Mouse (Mus musculus) NIH3T3 (cell line): Measurements from ENCODE around the gene Cnih3.

Experiments
- DNase-seq: peaks from one replicate; pipeline ENCODE4 v3.0.0-alpha.2; 2012; ENCODE audit warnings: low read depth

Cnih3 gene

DNA sequence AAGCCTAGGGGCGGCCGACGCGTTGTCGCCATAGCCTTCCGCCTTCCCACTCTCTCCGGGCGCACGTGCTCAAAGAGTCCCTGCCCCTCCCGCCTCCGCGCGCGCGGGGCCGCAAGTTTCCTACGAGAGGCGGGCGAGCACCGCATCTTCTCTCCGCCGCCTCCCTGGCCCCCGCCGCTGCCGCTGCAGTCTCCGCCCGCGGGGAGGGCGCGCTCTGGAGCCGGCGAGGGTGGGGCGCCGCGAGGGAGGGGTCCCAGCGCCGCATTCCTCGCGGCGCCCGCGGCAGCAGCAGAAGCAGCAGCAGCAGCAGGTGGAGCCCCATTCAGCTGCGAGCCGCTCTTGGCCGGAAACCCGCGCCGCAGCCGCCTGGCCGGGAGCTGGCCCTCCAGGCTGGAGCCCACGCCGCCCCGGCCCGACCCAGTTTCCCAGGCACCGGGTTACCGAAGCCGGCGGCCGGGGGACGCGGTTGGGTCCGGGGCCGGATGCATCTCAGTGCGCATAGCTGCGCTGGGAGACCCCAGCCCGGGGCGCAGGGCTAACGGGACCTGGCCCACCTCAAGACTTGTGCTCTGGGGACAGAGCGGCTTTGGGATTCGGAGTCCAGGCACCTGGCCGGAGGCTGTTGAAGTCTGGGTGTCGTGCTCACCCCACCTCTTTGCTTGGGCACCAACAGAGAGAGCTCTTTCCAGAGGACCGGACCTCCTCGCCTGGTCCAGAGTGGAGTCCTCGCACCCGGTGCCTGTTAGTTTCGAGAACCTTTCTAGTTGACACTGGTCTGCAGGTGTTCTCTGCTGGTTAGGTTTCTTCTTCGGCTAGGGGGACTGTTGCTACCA lies at the start of gene Cnih3:
Cnih3 (plus strand) TSS at position 262 of the 833 bp plus-strand sequence.
- no peak for DNase-seq

GRCm38 (mm10) chr1:181307981-181308380 lies 44.4 kb upstream of the Cnih3 start:
- DNase-seq: peak; percentile 33

GRCm38 (mm10) chr1:181310712-181311111 lies 41.7 kb upstream of the Cnih3 start:
- no peak for DNase-seq

GRCm38 (mm10) chr1:181312115-181313045 lies 40.0 kb upstream of the Cnih3 start:
- DNase-seq: no peak

GRCm38 (mm10) chr1:181313046-181313415 lies 39.4 kb upstream of the Cnih3 start:
- no peak for DNase-seq

DNA sequence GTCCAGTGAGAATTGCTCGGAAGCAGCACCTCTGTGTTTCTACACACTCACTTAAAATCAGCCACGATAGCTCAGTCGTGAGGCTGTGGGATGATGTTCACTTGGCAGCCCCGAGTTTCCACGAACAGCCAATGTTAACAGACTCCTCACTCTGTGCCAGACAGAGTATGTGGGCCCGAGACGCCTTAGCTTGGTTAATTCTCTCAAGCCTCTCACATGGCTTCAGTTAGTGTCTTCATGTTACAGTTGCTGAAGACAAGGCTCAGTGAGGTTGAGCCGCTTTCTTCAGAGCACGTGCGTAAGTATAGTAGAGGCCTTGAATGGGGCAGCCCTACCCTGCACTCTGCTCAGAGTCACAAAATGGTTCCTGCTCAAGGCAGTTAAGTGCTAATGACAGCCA lies 38.1 kb upstream of the Cnih3 start:
- DNase-seq: no peak

GRCm38 (mm10) chr1:181315350-181315749 lies 37.1 kb upstream of the Cnih3 start:
- no peak for DNase-seq

DNA sequence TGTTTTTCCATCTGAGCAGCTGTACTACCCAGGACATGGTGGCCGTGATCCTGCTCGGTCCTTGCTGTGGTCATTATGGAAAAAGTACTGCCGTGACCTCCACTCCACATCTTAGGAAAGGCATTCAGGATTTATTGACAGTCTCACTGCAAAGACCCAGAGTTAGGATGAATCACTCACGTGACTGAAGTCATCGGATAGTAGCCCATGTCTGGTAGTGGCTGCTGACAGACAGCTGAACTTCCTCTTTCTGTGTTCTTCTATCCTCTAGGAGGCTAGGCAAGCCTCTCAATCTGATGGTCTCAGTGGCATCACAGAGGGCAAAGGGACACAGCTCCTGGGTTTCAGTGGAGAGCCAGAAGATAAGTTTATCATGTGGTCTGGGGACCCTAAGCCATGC lies 35.9 kb upstream of the Cnih3 start:
- no peak for DNase-seq

DNA sequence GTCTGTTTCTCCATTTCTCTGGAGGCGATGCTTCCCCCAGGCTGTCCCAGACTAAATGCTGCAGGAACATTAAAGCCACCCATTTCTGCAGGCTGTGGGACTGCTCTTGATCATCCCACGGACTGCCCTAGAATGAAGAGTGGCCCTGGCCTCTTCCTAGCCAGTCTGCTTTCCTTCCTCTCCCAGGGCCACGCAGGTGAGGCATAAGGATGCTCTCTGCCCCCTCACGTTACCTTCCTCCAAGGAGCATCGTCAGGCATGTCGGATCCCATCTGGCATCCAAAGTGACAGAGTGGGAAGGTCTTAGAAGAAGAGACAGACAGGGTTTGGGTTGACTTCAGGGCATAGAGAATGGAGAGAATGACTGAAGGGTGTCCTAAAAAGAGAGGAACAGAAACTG lies 33.0 kb upstream of the Cnih3 start:
- no peak for DNase-seq

DNA sequence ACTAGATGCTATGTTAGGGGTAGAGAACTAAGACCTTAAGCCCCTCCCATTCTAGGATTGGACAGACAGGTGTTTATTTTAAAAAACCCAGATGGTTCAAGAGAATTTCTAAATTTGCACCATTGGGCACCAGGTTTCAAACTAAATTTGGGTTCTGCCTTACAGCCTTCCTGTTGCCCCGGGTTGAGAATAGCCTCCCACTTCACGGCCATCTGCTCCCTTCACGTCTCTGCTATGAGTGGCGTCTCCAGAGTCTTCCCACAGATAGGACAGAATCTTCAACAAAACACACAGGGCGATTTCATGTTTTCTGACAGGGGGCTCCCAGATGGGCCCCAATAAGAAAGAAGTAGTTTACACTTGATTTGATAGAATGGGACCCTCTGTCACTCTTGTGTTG lies 31.3 kb upstream of the Cnih3 start:
- DNase-seq: no peak

DNA sequence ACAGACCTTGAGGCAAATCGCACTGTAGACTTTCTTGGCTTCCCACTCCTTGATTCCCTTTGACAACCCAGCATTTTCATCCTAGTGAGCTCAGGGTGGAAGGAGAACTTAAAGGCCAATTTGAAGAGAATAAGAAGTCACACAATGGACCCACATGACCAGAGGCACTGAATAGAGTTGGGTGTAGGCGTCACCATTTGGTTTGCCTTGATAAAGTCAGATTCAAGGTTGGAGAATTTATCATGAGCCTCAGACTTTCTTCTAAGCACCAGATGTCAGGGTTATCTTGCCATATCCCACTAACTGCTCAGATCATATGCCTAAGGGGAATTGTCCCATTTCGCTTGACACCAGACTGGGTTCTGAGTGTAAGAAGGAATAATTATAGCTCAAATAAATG lies 29.3 kb upstream of the Cnih3 start:
- DNase-seq: no peak

DNA sequence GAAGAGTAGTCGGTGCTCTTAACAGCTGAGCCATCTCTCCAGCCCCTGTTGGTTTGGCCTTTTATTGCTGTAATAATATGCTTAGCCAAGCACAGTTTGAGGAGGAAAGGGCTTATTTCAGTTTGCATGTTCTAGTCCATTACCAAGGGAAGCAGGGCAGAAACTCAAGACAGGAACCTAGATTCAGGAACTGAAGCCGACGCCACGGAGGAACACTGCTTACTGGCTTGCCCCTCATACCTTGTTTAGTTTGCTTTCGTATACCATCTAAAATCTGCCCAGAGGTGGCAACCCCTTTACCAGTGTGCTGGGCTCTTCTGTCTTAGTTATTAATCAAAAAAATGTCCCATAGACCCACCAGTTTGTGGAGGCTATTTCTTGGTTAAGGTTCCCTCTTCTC lies 25.3 kb upstream of the Cnih3 start:
- no peak for DNase-seq

DNA sequence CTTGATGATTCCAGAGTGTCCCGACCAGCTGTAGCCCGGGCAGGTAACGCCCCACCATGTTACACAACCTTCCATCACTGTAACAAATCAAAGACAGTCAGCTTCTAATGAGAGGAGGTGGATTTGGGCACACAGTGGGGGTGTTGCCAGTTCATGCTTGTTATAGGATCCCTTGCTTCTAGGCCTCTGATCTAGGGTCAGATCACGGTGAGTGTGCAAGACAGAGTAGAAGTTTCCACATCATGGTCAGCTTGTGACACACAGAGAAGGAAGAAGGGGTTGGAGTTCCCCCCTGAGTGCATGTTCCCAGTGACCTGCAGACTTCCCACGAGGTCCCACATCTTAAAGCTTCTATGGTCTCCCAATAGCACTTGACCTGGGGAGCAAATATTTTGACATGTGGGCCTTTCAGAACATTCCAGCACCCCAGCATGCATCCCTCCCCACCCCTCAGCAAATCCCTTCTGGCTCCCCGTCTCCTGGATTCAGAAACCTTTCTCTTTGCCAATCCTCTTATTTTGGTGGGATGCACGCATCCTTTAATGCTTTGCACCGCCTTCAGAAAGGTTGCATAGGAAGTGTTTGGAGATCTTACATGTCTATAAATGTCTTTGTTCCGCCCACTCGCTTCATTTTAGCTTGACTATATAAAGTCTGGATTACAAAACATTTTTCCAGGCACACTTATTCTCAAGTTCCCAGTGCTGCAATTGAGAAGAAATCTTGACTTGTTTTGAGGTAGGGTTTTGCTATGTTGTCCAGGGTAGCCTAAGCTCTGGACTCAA lies 24.6 kb upstream of the Cnih3 start:
- DNase-seq: no peak

DNA sequence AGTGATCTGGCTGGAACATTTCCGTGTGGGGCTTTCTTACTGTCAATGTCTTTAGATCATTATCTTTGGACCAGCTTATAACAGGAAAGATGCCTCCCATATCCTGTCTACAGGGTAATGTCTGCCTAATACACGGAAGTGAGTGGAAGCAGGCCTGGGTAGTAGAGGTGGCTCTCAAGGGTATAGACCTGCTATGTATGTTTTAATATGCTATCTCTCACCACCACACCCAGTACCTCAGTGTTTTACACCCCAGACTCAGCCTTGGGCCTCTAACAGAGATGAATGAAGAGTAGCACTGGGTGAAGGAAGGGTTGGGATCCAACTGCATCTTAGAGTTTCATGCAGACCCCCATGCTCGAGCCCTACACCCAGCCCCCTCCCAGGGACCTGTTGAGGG lies 23.3 kb upstream of the Cnih3 start:
- DNase-seq: no peak

- peak; percentile 14 for DNase-seq
Measured at GRCm38 (mm10) chr1:181332597-181332996, 19.8 kb upstream of the Cnih3 start.

GRCm38 (mm10) chr1:181334329-181335018 lies 18.0 kb upstream of the Cnih3 start:
- DNase-seq: no peak

DNA sequence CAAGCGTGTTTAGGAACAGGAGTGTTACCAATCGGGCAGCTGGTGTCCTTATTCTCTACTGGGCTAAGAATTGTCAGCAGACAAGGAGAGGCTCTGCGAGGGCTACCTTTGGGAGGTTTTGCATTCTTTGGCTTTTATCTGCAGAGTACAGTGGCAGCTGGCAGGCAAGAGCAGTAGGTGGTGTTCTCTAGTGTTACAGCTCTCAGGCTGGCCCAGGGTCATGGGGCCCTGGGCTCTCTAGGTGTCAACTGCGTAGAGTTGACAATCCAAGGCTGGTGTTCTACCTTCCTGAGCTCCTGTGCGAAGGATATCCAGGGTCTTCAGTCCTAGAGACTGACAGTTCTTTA lies 17.4 kb upstream of the Cnih3 start:
- DNase-seq: no peak

- no peak for DNase-seq
Measured at GRCm38 (mm10) chr1:181335388-181335787, 17.0 kb upstream of the Cnih3 start.

DNA sequence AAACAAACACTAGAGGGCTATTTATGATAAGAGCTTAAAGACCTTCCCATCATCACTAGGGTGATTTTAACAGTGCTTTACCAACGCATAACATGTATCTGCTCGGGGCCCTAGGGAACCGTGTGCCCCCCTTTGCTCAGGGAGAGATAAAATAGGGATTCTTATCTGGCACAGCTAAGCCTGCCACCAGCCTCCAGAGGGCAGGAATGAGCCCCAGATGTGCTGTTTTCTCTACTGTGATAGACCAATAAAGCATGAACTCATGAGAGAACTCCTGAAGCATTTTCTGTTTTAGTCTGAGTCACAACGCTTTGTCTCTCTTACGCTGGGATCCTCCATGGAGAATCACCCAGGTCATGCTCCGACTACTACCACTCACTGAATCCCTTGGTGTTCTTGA lies 15.6 kb upstream of the Cnih3 start:
- DNase-seq: peak; percentile 41

DNA sequence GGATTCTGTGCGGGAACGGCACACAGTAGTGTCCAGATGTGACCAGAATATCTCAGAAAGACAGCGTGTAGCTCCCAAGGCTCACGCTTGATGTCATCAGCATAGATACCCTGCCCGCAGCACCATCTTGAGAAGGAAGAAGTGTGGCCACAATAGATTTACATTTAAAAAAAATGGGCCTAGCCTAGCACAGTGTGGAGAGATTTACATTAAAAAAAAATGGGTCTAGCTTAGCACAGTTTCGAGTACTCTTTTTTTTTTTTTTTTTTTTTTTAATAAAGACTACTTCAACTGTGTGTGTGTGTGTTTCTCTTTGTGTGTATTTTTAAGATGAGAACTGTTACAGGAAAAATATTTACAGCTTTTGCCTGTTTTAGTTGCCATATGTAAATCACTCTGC lies 13.3 kb upstream of the Cnih3 start:
- DNase-seq: no peak

- no peak for DNase-seq
Measured at GRCm38 (mm10) chr1:181345547-181345946, 6.9 kb upstream of the Cnih3 start.

- no peak for DNase-seq
Measured at GRCm38 (mm10) chr1:181352043-181352366, 423 bp upstream of the Cnih3 start.
